Mouse (Mus musculus): ENCODE measurements around the gene Tenm2.

Gene Tenm2

GRCm38 (mm10) chr11:36697021-36697639, 538.6 kb downstream of the Tenm2 start:
- DNase-seq (ENCODE audit: low spot score) = no peak

GRCm38 (mm10) chr11:36694810-36695209, 541.0 kb downstream of the Tenm2 start:
- no peak for DNase-seq (ENCODE audit: low spot score)

DNA sequence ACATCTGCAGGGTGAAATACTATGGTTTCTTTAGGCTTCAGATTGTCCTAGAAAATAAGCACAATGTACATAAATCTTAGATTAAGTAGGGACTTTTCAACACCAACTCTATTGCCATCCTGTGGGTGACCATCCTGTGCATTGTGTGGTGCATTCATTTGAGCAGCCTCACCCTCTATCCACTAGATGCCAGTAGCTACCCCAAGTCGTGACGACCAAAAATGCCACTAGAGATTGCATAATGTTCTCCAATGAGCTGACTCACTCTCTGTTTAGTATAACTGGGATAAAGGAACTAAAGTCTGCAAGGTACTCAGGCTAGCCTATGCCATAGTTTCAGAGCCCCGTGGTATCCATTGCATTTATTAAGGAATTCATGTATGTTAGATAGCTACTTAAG, 543.1 kb downstream of the Tenm2 start:
- DNase-seq (ENCODE audit: low spot score) = no peak

- no peak for DNase-seq (ENCODE audit: low spot score)
These were observed 544.9 kb downstream of the Tenm2 start for GRCm38 (mm10) chr11:36690826-36691225.

- no peak for DNase-seq (ENCODE audit: low spot score)
These were observed 549.5 kb downstream of the Tenm2 start for GRCm38 (mm10) chr11:36686253-36686652.

GRCm38 (mm10) chr11:36679361-36679760, 556.4 kb downstream of the Tenm2 start:
- DNase-seq (ENCODE audit: low spot score) = no peak

DNA sequence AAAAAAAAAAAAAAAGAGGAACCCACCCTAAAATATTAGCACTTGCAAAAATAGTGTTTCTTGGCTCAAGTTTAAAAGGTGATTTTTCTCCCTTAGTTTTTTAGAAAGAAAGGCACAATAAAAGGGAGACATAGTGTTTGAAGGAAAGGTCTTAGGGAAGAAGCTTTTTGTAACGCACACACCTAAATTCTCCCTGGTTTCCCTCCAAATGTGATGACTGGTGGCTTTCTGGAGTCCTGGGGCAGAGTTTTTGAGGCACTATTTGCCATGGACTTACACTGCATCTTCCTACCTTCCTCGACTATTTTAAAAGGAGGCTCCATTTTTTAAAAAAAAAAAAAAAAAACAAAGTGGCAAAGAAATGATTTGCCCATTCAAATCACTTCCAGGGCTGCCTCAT, 557.2 kb downstream of the Tenm2 start:
- no peak for DNase-seq (ENCODE audit: low spot score)

- no peak for DNase-seq (ENCODE audit: low spot score)
These were observed 557.7 kb downstream of the Tenm2 start for GRCm38 (mm10) chr11:36678057-36678396.

DNA sequence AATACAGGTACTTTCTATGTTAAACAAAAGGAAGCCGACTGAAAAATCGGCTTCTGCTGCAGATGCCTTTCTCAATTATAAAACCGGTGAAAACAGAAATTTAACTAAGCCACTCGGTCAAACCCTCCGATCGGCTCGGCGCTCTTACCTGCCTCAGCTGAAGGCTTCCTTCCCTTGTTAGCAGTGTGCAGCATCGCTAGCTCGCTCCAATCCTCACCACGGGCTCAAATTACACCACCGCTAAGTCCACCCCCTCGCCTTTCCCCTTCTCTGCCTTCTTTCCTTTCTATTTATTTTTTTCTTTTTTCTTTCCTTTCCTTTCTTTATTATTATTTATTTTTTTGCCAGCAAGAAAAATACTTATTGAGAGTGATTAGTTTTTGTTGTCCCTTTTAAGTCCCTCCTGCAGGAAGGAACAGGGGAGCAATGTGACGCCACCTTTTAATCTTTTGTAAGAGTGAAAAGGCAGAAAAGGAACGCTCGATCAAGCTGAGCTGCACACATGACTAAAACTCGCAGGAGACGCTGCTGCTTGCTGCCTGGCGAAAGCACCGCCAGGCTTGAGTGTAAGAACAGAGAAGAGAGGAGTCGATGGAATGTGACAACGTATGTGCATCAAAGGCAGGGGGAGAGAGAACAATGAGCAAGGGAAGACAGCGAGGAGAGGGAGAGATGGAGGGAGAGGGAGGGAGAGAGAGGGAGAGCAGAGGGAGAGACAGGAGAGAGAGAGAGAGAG, 558.3 kb downstream of the Tenm2 start:
- DNase-seq (ENCODE audit: low spot score) = no peak

GRCm38 (mm10) chr11:36676446-36677284, 559.1 kb downstream of the Tenm2 start:
- DNase-seq (ENCODE audit: low spot score) = no peak

GRCm38 (mm10) chr11:36674902-36675422, 560.8 kb downstream of the Tenm2 start:
- no peak for DNase-seq (ENCODE audit: low spot score)

GRCm38 (mm10) chr11:36674141-36674540, 561.6 kb downstream of the Tenm2 start:
- no peak for DNase-seq (ENCODE audit: low spot score)

DNA sequence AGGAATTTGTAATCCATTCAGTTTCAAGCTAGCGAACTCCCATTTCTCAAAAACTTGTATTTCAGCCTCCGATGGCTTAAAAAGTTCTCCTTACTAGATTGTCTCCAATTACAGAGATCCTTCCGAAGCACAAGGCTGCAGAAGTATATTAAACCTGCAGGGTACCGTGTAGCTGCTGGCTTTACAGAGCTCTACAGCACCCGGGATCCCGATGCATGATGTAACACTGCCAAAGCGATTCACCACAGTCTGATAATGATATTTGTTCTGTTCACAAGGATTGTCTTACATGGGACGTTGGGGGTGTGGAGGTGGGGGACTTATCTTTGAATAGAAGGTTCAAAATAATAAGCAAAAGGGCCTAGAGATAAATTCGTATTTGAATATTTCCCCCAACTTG, 564.6 kb downstream of the Tenm2 start:
- DNase-seq (ENCODE audit: low spot score) = no peak

- no peak for DNase-seq (ENCODE audit: low spot score)
These were observed 571.7 kb downstream of the Tenm2 start for GRCm38 (mm10) chr11:36664026-36664425.

GRCm38 (mm10) chr11:36663571-36663970, 572.2 kb downstream of the Tenm2 start:
- DNase-seq (ENCODE audit: low spot score) = no peak

- no peak for DNase-seq (ENCODE audit: low spot score)
These were observed 582.0 kb downstream of the Tenm2 start for GRCm38 (mm10) chr11:36653656-36654323.

- DNase-seq (ENCODE audit: low spot score) = no peak
These were observed 588.6 kb downstream of the Tenm2 start for GRCm38 (mm10) chr11:36647179-36647578.

DNA sequence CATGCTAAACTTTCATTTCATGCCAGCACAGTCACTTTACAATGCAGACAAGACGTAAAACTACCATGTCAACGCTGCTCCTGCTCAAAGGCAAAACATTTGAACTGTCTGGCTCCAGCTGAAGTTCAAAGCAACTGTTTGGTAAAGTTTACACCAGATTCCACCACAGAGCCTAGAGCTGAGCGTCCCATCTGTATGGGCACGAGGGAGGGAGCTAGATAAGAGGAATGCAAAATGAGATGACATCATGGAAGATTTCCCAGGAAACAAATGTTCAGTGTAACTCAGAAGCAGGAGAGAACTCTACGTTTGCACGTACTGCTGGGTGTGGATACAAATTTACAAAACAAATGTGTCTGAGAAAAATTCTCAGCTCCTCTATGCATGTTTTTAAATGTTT, 600.7 kb downstream of the Tenm2 start:
- DNase-seq (ENCODE audit: low spot score) = no peak

DNA sequence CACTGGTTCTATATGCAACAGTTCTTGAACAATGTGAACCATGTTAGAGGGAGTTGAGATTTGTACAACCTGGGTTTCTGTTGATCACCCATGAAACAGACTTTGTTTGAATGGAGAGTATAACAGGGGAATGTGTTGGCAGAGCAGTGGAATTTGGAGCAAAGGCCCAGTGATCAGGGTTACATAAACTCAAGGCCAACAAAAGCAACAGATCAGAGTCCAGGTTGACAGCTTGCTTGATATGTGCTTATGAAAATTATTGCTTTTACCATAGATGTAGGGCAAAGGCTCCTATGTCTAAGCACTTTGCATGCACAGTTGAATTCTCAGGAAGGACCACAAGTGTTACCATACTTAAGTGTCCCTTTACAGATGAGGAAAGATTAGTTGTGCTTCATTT, 603.6 kb downstream of the Tenm2 start:
- DNase-seq (ENCODE audit: low spot score) = no peak

DNA sequence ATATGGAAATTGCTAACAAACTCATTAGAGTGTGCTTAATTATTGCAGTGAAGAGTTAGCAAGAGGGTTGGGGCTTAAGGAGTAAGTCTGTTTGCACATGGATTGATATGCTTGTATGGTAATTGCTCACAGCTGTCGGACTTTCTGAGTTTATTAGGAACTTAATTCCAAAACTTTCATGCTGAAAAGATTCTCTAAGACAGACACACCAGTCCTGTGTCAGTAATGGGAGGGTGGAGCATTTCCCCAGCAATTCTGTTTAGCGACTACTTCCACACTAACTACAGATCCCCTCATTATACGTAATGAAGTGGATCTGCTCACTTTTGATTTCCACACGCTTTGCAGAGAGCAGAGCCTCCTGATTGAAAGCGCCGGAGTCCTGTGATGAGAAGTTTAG, 622.0 kb downstream of the Tenm2 start:
- no peak for DNase-seq (ENCODE audit: low spot score)

DNA sequence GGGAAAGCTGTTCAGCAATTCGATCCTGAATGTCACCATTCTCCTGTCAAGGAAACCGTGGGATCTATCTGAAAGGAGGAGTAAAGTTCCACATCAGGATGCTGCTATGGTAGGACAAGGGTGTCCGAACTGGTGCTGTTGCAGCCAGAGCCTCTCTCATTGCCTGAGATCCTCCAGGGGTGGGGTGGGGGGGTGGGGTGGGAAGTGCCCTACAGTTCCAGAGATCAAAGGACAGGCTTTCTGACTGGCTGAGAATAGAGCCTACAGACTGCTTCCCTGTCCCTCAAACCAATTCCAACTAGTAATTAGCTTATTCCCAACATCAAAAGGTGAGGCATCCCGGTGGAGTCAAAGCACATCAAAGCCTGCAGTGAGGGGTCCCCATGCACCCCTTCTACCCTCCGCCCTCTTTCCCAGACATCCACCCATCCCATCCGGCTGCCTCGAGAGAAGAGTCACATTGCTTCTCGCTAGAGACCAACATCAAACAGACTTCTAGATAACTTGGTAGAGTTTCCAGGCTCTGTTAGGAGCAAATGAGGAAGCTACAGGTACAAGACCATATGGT, 630.9 kb downstream of the Tenm2 start:
- DNase-seq (ENCODE audit: low spot score) = no peak

DNA sequence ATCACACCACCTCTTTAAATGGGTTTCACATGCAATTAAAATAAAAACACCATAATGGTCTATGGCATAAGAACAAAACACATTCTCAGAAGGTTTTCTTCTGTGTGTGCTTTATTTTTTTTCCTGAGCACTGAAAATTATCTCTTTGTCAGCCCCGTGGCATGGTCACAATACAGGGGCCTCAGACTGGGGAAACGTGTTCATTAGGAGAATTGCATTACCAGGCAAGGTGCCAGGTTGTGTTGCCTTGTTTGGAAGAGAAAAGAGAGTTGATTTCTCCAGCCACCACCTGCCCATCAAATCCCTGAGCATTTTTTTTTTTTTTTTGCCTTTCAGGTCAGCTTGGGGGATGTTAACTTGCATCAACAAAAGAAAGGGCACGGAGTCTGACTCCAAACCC, 631.5 kb downstream of the Tenm2 start:
- no peak for DNase-seq (ENCODE audit: low spot score)
